Mouse (Mus musculus): ENCODE measurements around the gene Gm11060.

The Gm11060 gene

GRCm38 (mm10) chr2:105114074-105114473 lies 22.3 kb downstream of the Gm11060 start:
- no peak for DNase-seq (ENCODE audit: extremely low read depth, low read depth, low spot score)

DNA sequence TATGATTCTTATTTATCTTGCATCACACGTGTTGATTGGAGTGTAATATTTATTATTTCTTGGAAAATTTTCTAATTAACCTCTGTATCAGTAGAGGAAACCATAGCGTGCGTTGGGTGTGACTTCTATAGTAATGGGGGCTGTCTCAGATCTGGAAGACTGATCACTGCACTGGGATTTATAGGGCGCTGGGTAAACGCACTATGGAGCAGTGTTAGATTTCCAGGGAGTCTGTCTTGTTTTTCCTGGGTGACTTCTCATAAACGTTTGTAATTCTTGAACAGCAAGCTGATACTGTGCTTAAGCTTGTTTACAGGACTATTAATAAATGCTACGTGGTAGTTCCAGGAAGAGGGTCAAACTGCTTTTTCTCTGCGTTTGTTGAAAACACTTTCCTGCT lies 25.9 kb downstream of the Gm11060 start:
- no peak for DNase-seq (ENCODE audit: extremely low read depth, low read depth, low spot score)

- DNase-seq (ENCODE audit: extremely low read depth, low read depth, low spot score), result no peak
Measured at GRCm38 (mm10) chr2:105122216-105122615, 30.4 kb downstream of the Gm11060 start.

GRCm38 (mm10) chr2:105122886-105123285 lies 31.1 kb downstream of the Gm11060 start:
- no peak for DNase-seq (ENCODE audit: extremely low read depth, low read depth, low spot score)

GRCm38 (mm10) chr2:105123431-105123830 lies 31.6 kb downstream of the Gm11060 start:
- DNase-seq (ENCODE audit: extremely low read depth, low read depth, low spot score), result no peak

DNA sequence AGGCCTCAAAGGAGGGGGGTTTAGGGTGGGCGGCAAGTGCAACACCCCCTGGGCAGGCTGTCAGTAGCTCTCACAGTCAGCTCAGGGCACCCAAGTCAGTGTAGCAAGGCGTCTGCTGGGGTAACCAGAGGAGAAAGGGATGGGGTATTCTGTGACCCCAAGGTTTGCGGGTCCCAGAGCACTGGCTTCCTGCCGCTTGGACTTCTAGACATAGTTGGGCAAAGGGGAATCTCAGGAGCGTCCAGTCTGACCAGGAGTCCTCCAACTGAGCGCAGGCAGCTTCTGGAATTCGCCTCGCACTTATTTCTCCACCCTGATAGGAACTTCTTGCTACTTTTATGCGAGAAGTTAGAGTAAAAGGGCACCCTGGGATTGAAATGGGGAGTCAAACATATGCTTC lies 32.1 kb downstream of the Gm11060 start:
- no peak for DNase-seq (ENCODE audit: extremely low read depth, low read depth, low spot score)

- DNase-seq (ENCODE audit: extremely low read depth, low read depth, low spot score), result no peak
Measured at GRCm38 (mm10) chr2:105124391-105124790, 32.6 kb downstream of the Gm11060 start.

GRCm38 (mm10) chr2:105125205-105125604 lies 33.4 kb downstream of the Gm11060 start:
- DNase-seq (ENCODE audit: extremely low read depth, low read depth, low spot score), result no peak

GRCm38 (mm10) chr2:105125641-105126040 lies 33.8 kb downstream of the Gm11060 start:
- no peak for DNase-seq (ENCODE audit: extremely low read depth, low read depth, low spot score)

GRCm38 (mm10) chr2:105126279-105126678 lies 34.5 kb downstream of the Gm11060 start, which contains the start of gene Wt1:
Gene Wt1, plus strand, starts transcription at chr2:105126529.
- DNase-seq (ENCODE audit: extremely low read depth, low read depth, low spot score), result no peak

- DNase-seq (ENCODE audit: extremely low read depth, low read depth, low spot score), result no peak
Measured at GRCm38 (mm10) chr2:105126691-105127530, 35.1 kb downstream of the Gm11060 start.

DNA sequence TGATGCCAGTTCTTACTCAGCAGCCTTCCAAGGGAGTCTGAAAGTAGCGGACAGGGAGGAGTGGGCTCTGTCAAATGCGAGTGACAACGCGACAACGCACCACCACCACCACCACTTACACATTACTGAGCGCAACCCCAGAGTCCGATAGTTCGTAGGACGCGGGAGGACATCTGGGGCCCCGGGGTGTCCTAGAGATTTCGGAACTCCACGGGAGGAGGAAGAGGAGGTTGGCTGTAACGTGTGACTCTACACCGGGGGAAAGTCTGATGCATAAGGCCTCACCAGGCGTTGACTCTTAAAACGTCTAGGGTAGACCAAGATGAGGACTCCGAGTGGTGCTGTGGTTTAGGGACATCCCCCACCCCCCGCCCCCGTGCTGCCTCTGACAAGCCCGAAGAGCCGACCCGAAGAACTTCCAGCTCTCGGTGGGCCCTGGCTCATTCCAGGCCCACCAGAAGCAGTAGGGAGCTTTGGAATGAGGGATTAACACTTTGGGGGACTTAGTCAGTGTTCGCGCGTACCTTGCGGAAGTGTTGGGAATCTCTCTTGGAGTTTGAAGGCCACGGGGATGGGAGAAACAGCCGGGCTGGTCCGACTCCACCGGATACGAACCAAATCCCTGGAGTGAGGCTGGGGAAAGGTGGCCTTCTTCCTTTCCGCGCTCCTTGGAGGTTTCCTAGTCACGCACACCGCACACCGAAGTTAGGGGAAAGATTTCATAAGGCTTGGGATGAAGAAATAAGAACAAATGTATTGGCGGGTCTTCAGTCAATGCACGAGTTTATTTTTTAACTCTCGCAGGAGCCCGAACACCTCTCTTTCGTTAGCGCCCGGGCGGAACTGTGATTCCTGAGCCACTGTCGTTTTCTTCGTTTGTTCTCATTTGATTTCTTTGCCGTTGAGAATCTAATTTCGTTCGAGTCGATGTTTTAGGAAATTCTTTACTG lies 36.0 kb downstream of the Gm11060 start:
- DNase-seq (ENCODE audit: extremely low read depth, low read depth, low spot score), result no peak

GRCm38 (mm10) chr2:105128564-105128963 lies 36.7 kb downstream of the Gm11060 start:
- no peak for DNase-seq (ENCODE audit: extremely low read depth, low read depth, low spot score)

- no peak for DNase-seq (ENCODE audit: extremely low read depth, low read depth, low spot score)
Measured at GRCm38 (mm10) chr2:105130351-105131060, 38.7 kb downstream of the Gm11060 start.

- DNase-seq (ENCODE audit: extremely low read depth, low read depth, low spot score), result no peak
Measured at GRCm38 (mm10) chr2:105131061-105131810, 39.4 kb downstream of the Gm11060 start.

DNA sequence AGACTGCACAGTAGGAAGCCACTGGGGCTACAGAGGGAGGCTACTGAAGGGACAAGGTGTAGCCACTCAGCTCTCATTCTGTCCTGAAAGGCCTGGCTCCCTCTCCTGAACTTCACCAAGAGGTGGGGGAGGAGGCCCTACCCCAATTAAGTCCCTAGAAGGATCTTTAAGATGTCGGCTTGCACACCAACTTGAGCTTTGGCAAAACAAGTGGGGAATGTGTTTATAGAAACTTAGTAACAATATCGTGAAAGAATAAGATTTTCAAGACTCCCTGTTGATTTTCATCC lies 39.9 kb downstream of the Gm11060 start:
- DNase-seq (ENCODE audit: extremely low read depth, low read depth, low spot score), result no peak

GRCm38 (mm10) chr2:105132300-105132699 lies 40.5 kb downstream of the Gm11060 start:
- DNase-seq (ENCODE audit: extremely low read depth, low read depth, low spot score), result no peak

DNA sequence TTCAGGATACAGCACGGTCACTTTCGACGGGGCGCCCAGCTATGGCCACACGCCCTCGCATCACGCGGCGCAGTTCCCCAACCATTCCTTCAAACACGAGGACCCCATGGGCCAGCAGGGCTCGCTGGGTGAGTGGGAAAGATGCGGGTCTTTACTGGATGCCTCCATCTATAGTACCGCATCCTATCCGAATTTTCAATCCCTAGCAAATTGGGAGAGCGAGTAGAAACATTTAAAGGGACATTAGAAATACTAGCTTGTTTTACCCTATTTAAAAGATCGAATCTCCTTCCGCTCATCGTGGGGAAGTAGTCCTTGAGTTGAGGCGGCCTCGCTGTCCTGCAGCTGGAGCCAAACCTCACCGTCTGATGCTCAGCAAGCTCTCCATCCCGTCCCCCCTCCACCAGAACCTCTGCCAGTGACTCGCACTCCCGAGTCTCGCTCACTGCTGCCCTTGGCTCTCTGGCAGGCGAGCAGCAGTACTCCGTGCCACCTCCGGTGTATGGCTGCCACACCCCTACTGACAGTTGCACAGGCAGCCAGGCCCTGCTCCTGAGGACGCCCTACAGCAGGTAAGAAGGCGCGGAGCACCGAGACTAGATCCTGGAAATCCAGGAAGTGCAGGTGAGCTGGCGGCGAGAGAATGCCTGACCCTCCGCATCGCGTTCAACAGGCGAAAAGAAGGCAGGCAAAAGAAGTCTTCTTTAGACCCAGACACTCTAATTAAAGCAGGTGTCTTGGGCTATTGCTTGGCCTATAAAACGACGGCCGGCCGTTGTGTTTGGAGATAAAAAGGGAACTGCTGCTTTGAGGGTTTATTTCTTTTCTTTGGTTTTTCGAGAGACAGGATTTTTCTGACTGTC lies 41.3 kb downstream of the Gm11060 start:
- no peak for DNase-seq (ENCODE audit: extremely low read depth, low read depth, low spot score)

DNA sequence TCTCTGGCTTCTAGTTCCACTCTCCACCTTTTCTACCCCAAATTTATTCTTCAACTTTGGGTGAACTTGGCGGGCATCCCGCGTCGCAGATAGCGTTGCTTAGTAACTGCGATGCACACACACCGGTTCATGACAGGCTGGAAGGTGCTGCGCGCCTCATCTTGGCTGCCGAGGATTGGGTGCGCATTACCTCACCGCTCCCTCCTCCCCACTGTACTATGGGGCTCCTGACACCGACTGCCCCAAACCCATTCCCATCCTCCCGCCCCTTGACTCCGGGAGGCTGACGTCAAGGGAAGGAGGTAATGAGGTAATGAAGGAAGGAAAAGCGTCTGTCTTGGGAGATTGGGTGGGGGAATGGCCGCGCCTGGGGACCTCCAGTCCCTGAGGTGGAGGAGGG lies 42.5 kb downstream of the Gm11060 start:
- DNase-seq (ENCODE audit: extremely low read depth, low read depth, low spot score), result no peak

GRCm38 (mm10) chr2:105139471-105139870 lies 47.7 kb downstream of the Gm11060 start:
- no peak for DNase-seq (ENCODE audit: extremely low read depth, low read depth, low spot score)
